Mouse (Mus musculus): ENCODE data around the gene Ankrd54. TPM values are rescaled to one million over a fixed set of nuclear protein-coding genes. Genes with fewer than 3 reads are reported as not detected.
A peak's percentile ranks its signal among the peaks of the same experiment; 100 is the strongest.

Ankrd54 gene
- polyA plus RNA-seq, 1 experiment from 2014 or later, result 59.7 TPM

GRCm38 (mm10) chr15:79052366-79052765, 10.3 kb downstream of the Ankrd54 start:
- Histone ChIP-seq H3K27me3 (no peaks in the 10 kb centered on the region), H3K27ac (replicated peaks) (no peak overlapping the region), H3K4me1 (replicated peaks) (0 out of 2 replicates have a peak, but pooled peaks cover 3% of the 10 kb centered on the region), H3K9ac (no peak overlapping the region), H3K36me3 (peaks cover 49% of the 10 kb centered on the region), H3K4me2 (no peak overlapping the region), H3K9me3 (no peaks in the 10 kb centered on the region), H3K4me3 (no peak overlapping the region)
- ATAC-seq (ENCODE audit: low FRiP score, low read depth), result no peak
- 86% methylated on average over 2 of the region's 2 CpGs for WGBS

GRCm38 (mm10) chr15:79051461-79052360, 11.0 kb downstream of the Ankrd54 start:
- H3K9ac ChIP-seq, result no peak overlapping the region
- no peak overlapping the region for H3K4me3 ChIP-seq
- 0 out of 2 replicates have a peak, but pooled peaks cover 3% of the 10 kb centered on the region for H3K4me1 ChIP-seq (replicated peaks)
- no peaks in the 10 kb centered on the region for H3K27me3 ChIP-seq
- no peak overlapping the region for H3K4me2 ChIP-seq
- no peak for ATAC-seq (ENCODE audit: low FRiP score, low read depth)
- no peaks in the 10 kb centered on the region for H3K9me3 ChIP-seq
- peaks cover 43% of the 10 kb centered on the region for H3K36me3 ChIP-seq
- H3K27ac ChIP-seq (replicated peaks), result no peak overlapping the region
- WGBS, result 68% methylated on average over 13 of the region's 13 CpGs

- Histone ChIP-seq H3K4me3 (no peak overlapping the region), H3K27me3 (no peaks in the 10 kb centered on the region), H3K9me3 (no peaks in the 10 kb centered on the region), H3K4me1 (replicated peaks) (0 out of 2 replicates have a peak, but pooled peaks cover 3% of the 10 kb centered on the region), H3K9ac (no peak overlapping the region), H3K36me3 (peaks cover 36% of the 10 kb centered on the region), H3K4me2 (no peak overlapping the region), H3K27ac (replicated peaks) (no peak overlapping the region)
- 89% methylated on average over 2 of the region's 2 CpGs for WGBS
- ATAC-seq (ENCODE audit: low FRiP score, low read depth), result no peak
Measured at GRCm38 (mm10) chr15:79050964-79051363, 11.7 kb downstream of the Ankrd54 start.

- no peak overlapping the region for H3K9ac ChIP-seq
- 45% methylated on average over 9 of the region's 9 CpGs for WGBS
Measured at GRCm38 (mm10) chr15:79050160-79050845, 12.4 kb downstream of the Ankrd54 start.

GRCm38 (mm10) chr15:79048186-79048585, 14.5 kb downstream of the Ankrd54 start:
- H3K27ac ChIP-seq (replicated peaks), result no peak overlapping the region
- peaks cover 9% of the 10 kb centered on the region; the same call in 1 of the 2 replicates for H3K36me3 ChIP-seq
- 67% methylated on average over 4 of the region's 4 CpGs for WGBS
- H3K27me3 ChIP-seq, result 0 out of 2 replicates have a peak, but pooled peaks cover 6% of the 10 kb centered on the region
- H3K4me1 ChIP-seq (replicated peaks), result peaks cover 7% of the 10 kb centered on the region; the same call in 1 of the 2 replicates
- H3K4me2 ChIP-seq, result no peak overlapping the region
- ATAC-seq (ENCODE audit: low FRiP score, low read depth), result no peak
- H3K9me3 ChIP-seq, result no peaks in the 10 kb centered on the region
- no peak overlapping the region for H3K9ac ChIP-seq
- H3K4me3 ChIP-seq, result no peak overlapping the region

More at GRCm38 (mm10) chr15:79050160-79050845, 12.4 kb downstream of the Ankrd54 start:
- H3K4me2 ChIP-seq, result no peak overlapping the region
- H3K4me1 ChIP-seq (replicated peaks), result 0 out of 2 replicates have a peak, but pooled peaks cover 3% of the 10 kb centered on the region
- no peaks in the 10 kb centered on the region for H3K9me3 ChIP-seq
- no peaks in the 10 kb centered on the region for H3K27me3 ChIP-seq
- ATAC-seq (ENCODE audit: low FRiP score, low read depth), result peak; percentile 40
- no peak overlapping the region for H3K4me3 ChIP-seq
- no peak overlapping the region for H3K27ac ChIP-seq (replicated peaks)
- peaks cover 29% of the 10 kb centered on the region for H3K36me3 ChIP-seq

GRCm38 (mm10) chr15:79044837-79045236, 17.9 kb downstream of the Ankrd54 start:
- Histone ChIP-seq H3K27ac (replicated peaks) (no peak overlapping the region), H3K9me3 (no peaks in the 10 kb centered on the region), H3K9ac (no peak overlapping the region), H3K4me1 (replicated peaks) (peaks cover 30% of the 10 kb centered on the region), H3K4me2 (no peak overlapping the region), H3K27me3 (peaks cover 31% of the 10 kb centered on the region), H3K36me3 (no peaks in the 10 kb centered on the region), H3K4me3 (no peak overlapping the region)
- ATAC-seq (ENCODE audit: low FRiP score, low read depth), result no peak
- 0% methylated on average over 4 of the region's 4 CpGs for WGBS

GRCm38 (mm10) chr15:79042721-79043491, 19.8 kb downstream of the Ankrd54 start:
- peaks cover 33% of the 10 kb centered on the region for H3K27me3 ChIP-seq
- no peaks in the 10 kb centered on the region for H3K9me3 ChIP-seq
- peak overlapping the region; percentile 48 for H3K9ac ChIP-seq
- peak overlapping the region; percentile 43 for H3K27ac ChIP-seq (replicated peaks)
- peaks cover 35% of the 10 kb centered on the region for H3K4me1 ChIP-seq (replicated peaks)
- H3K36me3 ChIP-seq, result no peaks in the 10 kb centered on the region
- peak; percentile 55 for ATAC-seq (ENCODE audit: low FRiP score, low read depth)
- peak overlapping the region; percentile 51 for H3K4me3 ChIP-seq
- WGBS, result under 1% methylated on average over 100 of the region's 105 CpGs
- peak overlapping the region; percentile 74 for H3K4me2 ChIP-seq

- ATAC-seq (ENCODE audit: low FRiP score, low read depth), result no peak
- WGBS, result 79% methylated on average over 6 of the region's 6 CpGs
- Histone ChIP-seq H3K4me2 (peak within 1 kb of the TSS; percentile 74), H3K4me3 (peak within 1 kb of the TSS; percentile 51), H3K27ac (replicated peaks) (peak within 1 kb of the TSS; percentile 43), H3K36me3 (no peaks in the 10 kb centered on the region), H3K9me3 (no peaks in the 10 kb centered on the region), H3K9ac (peak within 1 kb of the TSS; percentile 48), H3K4me1 (replicated peaks) (peaks cover 38% of the 10 kb centered on the region), H3K27me3 (peaks cover 33% of the 10 kb centered on the region)
Measured at GRCm38 (mm10) chr15:79041585-79041984, 21.1 kb downstream of the Ankrd54 start, which contains the start of gene Galr3. Gene Galr3, plus strand, starts transcription at chr15:79041885.

- no peaks in the 10 kb centered on the region for H3K36me3 ChIP-seq
- H3K27ac ChIP-seq (replicated peaks), result no peak overlapping the region
- H3K9ac ChIP-seq, result peak overlapping the region; percentile 20
- 22% methylated on average over 24 of the region's 24 CpGs for WGBS
- ATAC-seq (ENCODE audit: low FRiP score, low read depth), result no peak
- peak overlapping the region; percentile 30 for H3K4me3 ChIP-seq
- no peaks in the 10 kb centered on the region for H3K9me3 ChIP-seq
- peak overlapping the region; percentile 53 for H3K4me2 ChIP-seq
- H3K27me3 ChIP-seq, result peaks cover 33% of the 10 kb centered on the region
- H3K4me1 ChIP-seq (replicated peaks), result peaks cover 38% of the 10 kb centered on the region
Measured at GRCm38 (mm10) chr15:79040501-79041416, 21.9 kb downstream of the Ankrd54 start.

- WGBS, result 19% methylated on average over 7 of the region's 7 CpGs
- peaks cover 38% of the 10 kb centered on the region for H3K4me1 ChIP-seq (replicated peaks)
- no peak for ATAC-seq (ENCODE audit: low FRiP score, low read depth)
- H3K4me2 ChIP-seq, result no peak overlapping the region
- H3K9me3 ChIP-seq, result no peaks in the 10 kb centered on the region
- H3K36me3 ChIP-seq, result no peaks in the 10 kb centered on the region
- H3K27ac ChIP-seq (replicated peaks), result no peak overlapping the region
- no peak overlapping the region for H3K9ac ChIP-seq
- H3K4me3 ChIP-seq, result no peak overlapping the region
- peaks cover 32% of the 10 kb centered on the region for H3K27me3 ChIP-seq
Measured at GRCm38 (mm10) chr15:79038853-79039252, 23.8 kb downstream of the Ankrd54 start.

- WGBS, result 62% methylated on average over 10 of the region's 10 CpGs
- no peaks in the 10 kb centered on the region for H3K9me3 ChIP-seq
- H3K9ac ChIP-seq, result no peak overlapping the region
- peaks cover 35% of the 10 kb centered on the region for H3K4me1 ChIP-seq (replicated peaks)
- H3K27me3 ChIP-seq, result peaks cover 27% of the 10 kb centered on the region
- no peak overlapping the region for H3K4me3 ChIP-seq
- H3K36me3 ChIP-seq, result no peaks in the 10 kb centered on the region
- no peak overlapping the region for H3K4me2 ChIP-seq
- no peak overlapping the region for H3K27ac ChIP-seq (replicated peaks)
- no peak for ATAC-seq (ENCODE audit: low FRiP score, low read depth)
Measured at GRCm38 (mm10) chr15:79038331-79038730, 24.4 kb downstream of the Ankrd54 start.
